Mouse (Mus musculus) testis, adult 2 months (tissue): ENCODE measurements around the gene Trank1. TPM values are rescaled to one million over a fixed set of nuclear protein-coding genes. Genes with fewer than 3 reads are reported as not detected.

Source experiments
- H3K27ac ChIP-seq: fragments of 200-500 bp; 2 replicates; pipeline ENCODE4 v1.5.1; 2012; ENCODE audit warnings: low read depth, low read length; ENCODE audit not compliant: control insufficient read depth, insufficient read depth
- H3K27me3 ChIP-seq: fragments of 200-500 bp; 2 replicates; pipeline ENCODE4 v1.6.1; 2012; ENCODE audit warnings: mild to moderate bottlenecking, low read length, moderate library complexity; ENCODE audit not compliant: control insufficient read depth, insufficient read depth
- H3K36me3 ChIP-seq: fragments of 200-500 bp; 2 replicates; pipeline ENCODE4 v1.6.1; 2012; ENCODE audit warnings: mild to moderate bottlenecking, low read length; ENCODE audit not compliant: control insufficient read depth, insufficient read depth
- H3K4me1 ChIP-seq: fragments of 200-500 bp; 2 replicates; pipeline ENCODE4 v1.6.1; 2012; ENCODE audit warnings: low read length; ENCODE audit not compliant: control insufficient read depth, insufficient read depth
- H3K4me3 ChIP-seq: fragments of 200-500 bp; 2 replicates; pipeline ENCODE4 v1.5.1; 2012; ENCODE audit warnings: low read depth, mild to moderate bottlenecking, low read length, moderate library complexity, mixed read lengths; ENCODE audit not compliant: control insufficient read depth
- CTCF ChIP-seq: fragments of 200-500 bp; IDR thresholded peaks from 2 replicates; pipeline ENCODE4 v1.5.1; 2012; ENCODE audit warnings: low read depth, mild to moderate bottlenecking, inconsistent platforms, low read length, moderate library complexity; ENCODE audit not compliant: control insufficient read depth, insufficient read depth, insufficient replicate concordance
- POLR2A ChIP-seq: fragments of 200-500 bp; IDR thresholded peaks from 2 replicates; pipeline ENCODE4 v1.6.1; 2012; ENCODE audit warnings: low read depth, mild to moderate bottlenecking, inconsistent platforms, low read length, moderate library complexity; ENCODE audit not compliant: control insufficient read depth
- polyA plus RNA-seq: library from polyadenylated mRNA; depleted of rRNA; stranded (reverse); fragments of >200 nt; gene quantifications from 2 replicates; pipeline ENCODE4 v1.2.3, GENCODE M21; 2012; rRNA removed

Gene Trank1
- polyA plus RNA-seq, 1 experiment, result 25.0 TPM

GRCm38 (mm10) chr9:111439836-111440201, 128.3 kb downstream of the Trank1 start:
- TF ChIP-seq POLR2A (no peak), CTCF (no peak)
- no peaks in the 10 kb centered on the region for H3K27me3 ChIP-seq
- H3K4me1 ChIP-seq, result peaks cover 5% of the 10 kb centered on the region
- H3K36me3 ChIP-seq, result no peaks in the 10 kb centered on the region
- peak overlapping the region; percentile 83 for H3K4me3 ChIP-seq
- no peak overlapping the region for H3K27ac ChIP-seq

- no peaks in the 10 kb centered on the region for H3K27me3 ChIP-seq
- no peak overlapping the region for H3K27ac ChIP-seq
- no peak for TF ChIP-seq CTCF
- TF ChIP-seq POLR2A, result no peak
These were observed 128.9 kb downstream of the Trank1 start for GRCm38 (mm10) chr9:111440446-111440845.

GRCm38 (mm10) chr9:111441151-111441550, 129.6 kb downstream of the Trank1 start:
- Histone ChIP-seq H3K27me3 (no peaks in the 10 kb centered on the region), H3K27ac (no peak overlapping the region), H3K4me3 (no peak overlapping the region), H3K36me3 (no peaks in the 10 kb centered on the region), H3K4me1 (peaks cover 5% of the 10 kb centered on the region)
- TF ChIP-seq POLR2A (no peak), CTCF (no peak)

More at GRCm38 (mm10) chr9:111440446-111440845, 128.9 kb downstream of the Trank1 start:
- H3K4me3 ChIP-seq, result no peak overlapping the region
- no peaks in the 10 kb centered on the region for H3K36me3 ChIP-seq
- H3K4me1 ChIP-seq, result peaks cover 5% of the 10 kb centered on the region

Other genes with a start within 250 kb of the Trank1 start
- 131 and 135 TPM in 2 replicates for gene Lrrfip2, start 194.1 kb upstream of the Trank1 start, polyA plus RNA-seq
- 10.1 and 12.1 TPM in 2 replicates for gene Mlh1, start 39.9 kb upstream of the Trank1 start, polyA plus RNA-seq
- 3.6 and 4.2 TPM in 2 replicates for gene Epm2aip1, start 39.8 kb upstream of the Trank1 start, polyA plus RNA-seq
- gene Dclk3, start 127.3 kb downstream of the Trank1 start, polyA plus RNA-seq, result 0.09 and 0.25 TPM in 2 replicates